Mouse (Mus musculus) hindbrain, postnatal 0 days (tissue): ENCODE data around the gene Cnppd1. TPM values are rescaled to one million over a fixed set of nuclear protein-coding genes. Genes with fewer than 3 reads are reported as not detected.
A peak's percentile ranks its signal among the peaks of the same experiment; 100 is the strongest.

Source experiments
- ATAC-seq: fragments of 200-750 bp; cut with Nextera tagmentation; 2 replicates; pipeline ENCODE4 v1.8.0; 2017; ENCODE audit warnings: mild to moderate bottlenecking, moderate TSS enrichment, moderate library complexity
- DNase-seq: peaks from one replicate; pipeline ENCODE4 v3.0.0-alpha.2; 2015; ENCODE audit warnings: low spot score
- H3K27ac ChIP-seq: fragments of 300-500 bp; sonication (generic); 2 replicates; pipeline ENCODE4 v1.5.1; 2014; ENCODE audit warnings: mild to moderate bottlenecking
- H3K27me3 ChIP-seq: fragments of 300-500 bp; sonication (generic); 2 replicates; pipeline ENCODE4 v1.6.1; 2014; ENCODE audit warnings: low read length, mixed read lengths; ENCODE audit not compliant: insufficient read depth
- H3K36me3 ChIP-seq: fragments of 300-500 bp; sonication (generic); 2 replicates; pipeline ENCODE4 v1.6.1; 2014; ENCODE audit warnings: low read length, mixed read lengths; ENCODE audit not compliant: insufficient read depth
- H3K4me1 ChIP-seq: fragments of 300-500 bp; sonication (generic); 2 replicates; pipeline ENCODE4 v1.6.1; 2014; ENCODE audit warnings: antibody characterized with exemption, low read length, mixed read lengths; ENCODE audit not compliant: insufficient read depth
- H3K4me2 ChIP-seq: fragments of 300-500 bp; sonication (generic); 2 replicates; pipeline ENCODE4 v1.6.1; 2014; ENCODE audit warnings: low read depth, mild to moderate bottlenecking, low read length, moderate library complexity, mixed read lengths
- H3K4me3 ChIP-seq: fragments of 300-500 bp; sonication (generic); 2 replicates; pipeline ENCODE4 v1.5.1; 2014; ENCODE audit warnings: low read length
- H3K9ac ChIP-seq: fragments of 300-500 bp; sonication (generic); replicated peaks from 2 replicates; pipeline ENCODE4 v1.6.1; 2014; ENCODE audit warnings: mild to moderate bottlenecking, low read length, moderate library complexity, mixed read lengths
- H3K9me3 ChIP-seq: fragments of 300-500 bp; sonication (generic); 2 replicates; pipeline ENCODE4 v1.6.1; 2016; ENCODE audit warnings: low read length, mixed read lengths
- CTCF ChIP-seq: IDR thresholded peaks from 2 replicates; pipeline ENCODE4 v1.5.1; 2016; ENCODE audit warnings: antibody characterized with exemption, control low read depth, low read depth
- WGBS: fragments of 180-500 bp; shearing (Covaris S2); extraction: QIAGEN DNeasy Blood & Tissue Kit; methylation state at CpG from one replicate; pipeline ENCODE4 v1.1.7; 2014; 5-methylcytosine and 5-hydroxymethylcytosine counted together
- polyA plus RNA-seq: library from polyadenylated mRNA; unstranded; fragments of >200 nt; fragmentation: Nextera tagmentation; extraction: Ambion mirVana; gene quantifications from 2 replicates; pipeline ENCODE4 v1.2.1, GENCODE M21; 2015
- total RNA-seq: library from RNA; depleted of rRNA; stranded (reverse); fragments of >200 nt; gene quantifications from 2 replicates; pipeline ENCODE4 v1.2.3, GENCODE M21; 2014

Cnppd1 gene
- total and polyA plus RNA-seq, 2 experiments from 2014 or later = 46.3 to 50.0 TPM

DNA sequence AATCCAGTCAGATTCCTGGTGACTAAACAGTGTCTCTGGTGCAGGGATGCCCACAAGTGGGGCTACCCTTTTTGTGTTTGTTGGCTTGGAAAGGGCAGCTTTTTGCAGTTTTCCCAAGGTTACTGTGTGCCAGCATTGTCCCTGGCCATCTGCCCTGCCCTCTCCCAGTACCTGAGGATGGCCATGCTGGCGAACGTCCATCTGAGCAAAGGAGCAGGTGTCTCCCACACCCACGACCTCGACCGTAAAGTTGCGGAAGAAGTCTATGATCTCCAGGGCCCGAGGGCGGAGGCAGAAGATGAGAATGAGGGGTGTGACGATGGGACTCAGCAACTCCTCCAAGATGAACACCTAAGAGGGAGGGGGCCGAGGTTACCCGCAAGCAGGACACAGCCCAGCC, 43.0 kb upstream of the Cnppd1 start:
- no peaks in the 10 kb centered on the region for H3K27me3 ChIP-seq
- TF ChIP-seq CTCF = no peak
- peaks cover 58% of the 10 kb centered on the region; the same call in 1 of the 2 replicates for H3K36me3 ChIP-seq
- no peak overlapping the region for H3K9ac ChIP-seq
- peaks cover 4% of the 10 kb centered on the region; the same call in 1 of the 2 replicates for H3K4me1 ChIP-seq
- 92% methylated on average over 11 of the region's 11 CpGs for WGBS
- H3K4me3 ChIP-seq = no peak overlapping the region
- no peak for DNase-seq
- H3K27ac ChIP-seq = no peak overlapping the region
- ATAC-seq = no peak
- H3K9me3 ChIP-seq = no peaks in the 10 kb centered on the region
- H3K4me2 ChIP-seq = no peak overlapping the region

DNA sequence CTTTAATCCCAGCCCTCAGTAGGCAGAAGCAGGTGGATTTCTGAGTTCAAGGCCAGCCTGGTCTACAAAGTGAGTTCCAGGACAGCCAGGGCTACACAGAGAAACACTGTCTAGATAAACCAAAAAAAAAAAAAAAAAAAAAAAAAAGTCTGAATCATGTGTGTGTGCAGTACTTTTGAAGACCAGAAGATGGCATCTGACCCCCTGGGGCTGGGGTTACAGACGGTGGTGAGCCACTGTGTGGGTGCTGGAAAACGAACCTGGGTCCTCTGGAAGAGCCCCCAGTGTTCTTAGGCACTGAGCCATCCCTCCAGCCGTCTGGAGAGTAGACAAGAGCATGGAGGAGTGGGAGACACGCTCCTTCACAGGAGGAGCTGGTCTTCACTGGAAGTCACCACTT, 39.6 kb upstream of the Cnppd1 start:
- H3K36me3 ChIP-seq = peaks cover 46% of the 10 kb centered on the region; the same call in 1 of the 2 replicates
- no peaks in the 10 kb centered on the region for H3K27me3 ChIP-seq
- 73% methylated on average over 4 of the region's 4 CpGs for WGBS
- no peak for DNase-seq
- H3K4me2 ChIP-seq = no peak overlapping the region
- H3K9ac ChIP-seq = no peak overlapping the region
- no peak for ATAC-seq
- H3K27ac ChIP-seq = no peak overlapping the region
- no peak overlapping the region for H3K4me3 ChIP-seq
- peaks cover 10% of the 10 kb centered on the region for H3K4me1 ChIP-seq
- 0 out of 2 replicates have a peak, but pooled peaks have one; percentile 37 for TF ChIP-seq CTCF
- H3K9me3 ChIP-seq = no peaks in the 10 kb centered on the region

DNA sequence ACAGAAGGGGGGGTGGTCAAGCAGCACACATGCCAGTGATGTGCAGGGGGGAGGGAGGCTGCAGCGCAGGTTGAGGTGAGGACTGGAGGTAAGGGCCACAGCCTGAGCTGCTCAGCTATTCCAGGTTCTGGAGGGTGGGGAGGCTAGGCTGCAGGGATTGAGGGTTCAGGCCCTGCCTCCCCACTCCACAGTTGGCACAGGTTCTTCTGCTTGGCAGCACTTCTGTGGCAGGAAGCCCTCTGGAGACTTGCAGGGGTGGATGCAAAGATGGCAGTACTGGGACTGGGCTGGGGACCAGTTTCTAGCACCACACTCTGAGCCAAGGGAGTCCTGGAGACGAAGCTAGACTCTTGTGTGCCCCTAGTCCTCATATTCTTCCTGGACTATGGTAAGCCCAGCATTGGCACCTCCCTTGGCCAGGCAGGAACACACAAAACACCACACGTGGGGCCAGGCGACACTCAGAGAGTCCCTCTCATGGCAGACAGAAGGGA, 38.9 kb upstream of the Cnppd1 start:
- H3K4me2 ChIP-seq = no peak overlapping the region
- no peak overlapping the region for H3K4me3 ChIP-seq
- DNase-seq = no peak
- no peaks in the 10 kb centered on the region for H3K9me3 ChIP-seq
- no peaks in the 10 kb centered on the region for H3K27me3 ChIP-seq
- peaks cover 42% of the 10 kb centered on the region; the same call in 1 of the 2 replicates for H3K36me3 ChIP-seq
- no peak for TF ChIP-seq CTCF
- H3K27ac ChIP-seq = no peak overlapping the region
- WGBS = 81% methylated on average over 4 of the region's 4 CpGs
- H3K4me1 ChIP-seq = peaks cover 10% of the 10 kb centered on the region
- no peak overlapping the region for H3K9ac ChIP-seq
- ATAC-seq = no peak

DNA sequence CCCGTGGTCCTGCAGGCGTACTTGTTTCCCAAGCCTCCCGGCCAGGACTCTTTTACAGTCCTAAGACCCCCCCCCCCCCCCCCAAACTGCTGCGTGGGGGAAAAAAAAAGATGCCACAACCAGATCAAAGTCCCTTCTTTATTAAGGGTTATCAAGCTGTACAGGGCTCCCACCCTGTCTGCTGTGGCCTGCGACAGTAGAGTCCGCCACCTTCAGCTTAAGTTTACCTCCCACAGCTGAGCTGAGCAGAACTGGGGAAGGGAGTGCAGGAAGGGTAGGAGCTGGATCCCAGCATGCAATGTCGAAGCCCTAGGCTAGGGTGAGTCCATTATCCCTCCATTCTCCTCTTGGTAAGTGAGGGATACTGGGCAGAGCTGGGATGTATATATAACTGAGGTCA, 38.2 kb upstream of the Cnppd1 start:
- no peak for TF ChIP-seq CTCF
- peaks cover 40% of the 10 kb centered on the region for H3K36me3 ChIP-seq
- peak overlapping the region; percentile 50 for H3K4me3 ChIP-seq
- no peak overlapping the region for H3K27ac ChIP-seq
- ATAC-seq = no peak
- no peak for DNase-seq
- H3K27me3 ChIP-seq = no peaks in the 10 kb centered on the region
- H3K9me3 ChIP-seq = no peaks in the 10 kb centered on the region
- H3K4me2 ChIP-seq = peak overlapping the region; percentile 93
- 40% methylated on average over 6 of the region's 7 CpGs for WGBS
- no peak overlapping the region for H3K9ac ChIP-seq
- H3K4me1 ChIP-seq = peaks cover 10% of the 10 kb centered on the region

DNA sequence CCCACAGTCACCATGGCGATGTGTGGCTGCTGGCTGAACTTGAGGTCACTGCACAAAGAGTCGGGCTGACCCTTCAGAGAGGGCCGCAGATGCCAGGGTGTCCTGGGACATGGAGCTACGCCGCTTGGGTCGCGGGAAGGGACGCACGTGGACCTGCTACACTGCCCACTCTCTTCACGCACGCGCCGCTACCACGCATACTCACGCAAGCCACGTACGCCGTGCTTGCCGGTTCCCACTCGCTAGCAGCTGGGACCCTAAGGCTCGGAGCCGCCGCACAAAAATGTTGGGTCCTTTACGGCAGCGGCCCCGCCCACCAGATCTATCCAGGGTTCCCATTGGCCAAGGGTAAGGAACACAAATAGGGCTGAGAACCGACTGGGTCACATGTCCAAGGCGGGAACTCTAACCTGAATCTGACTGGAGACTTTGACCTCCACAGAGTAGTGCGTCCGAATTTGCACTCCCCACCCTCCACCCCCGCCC, 37.6 kb upstream of the Cnppd1 start, which contains the start of gene Abcb6:
Gene Abcb6 (minus strand): TSS at position 288 of the 486 bp plus-strand sequence.
- peak; percentile 93 for ATAC-seq
- WGBS = under 1% methylated on average over 31 of the region's 31 CpGs

DNA sequence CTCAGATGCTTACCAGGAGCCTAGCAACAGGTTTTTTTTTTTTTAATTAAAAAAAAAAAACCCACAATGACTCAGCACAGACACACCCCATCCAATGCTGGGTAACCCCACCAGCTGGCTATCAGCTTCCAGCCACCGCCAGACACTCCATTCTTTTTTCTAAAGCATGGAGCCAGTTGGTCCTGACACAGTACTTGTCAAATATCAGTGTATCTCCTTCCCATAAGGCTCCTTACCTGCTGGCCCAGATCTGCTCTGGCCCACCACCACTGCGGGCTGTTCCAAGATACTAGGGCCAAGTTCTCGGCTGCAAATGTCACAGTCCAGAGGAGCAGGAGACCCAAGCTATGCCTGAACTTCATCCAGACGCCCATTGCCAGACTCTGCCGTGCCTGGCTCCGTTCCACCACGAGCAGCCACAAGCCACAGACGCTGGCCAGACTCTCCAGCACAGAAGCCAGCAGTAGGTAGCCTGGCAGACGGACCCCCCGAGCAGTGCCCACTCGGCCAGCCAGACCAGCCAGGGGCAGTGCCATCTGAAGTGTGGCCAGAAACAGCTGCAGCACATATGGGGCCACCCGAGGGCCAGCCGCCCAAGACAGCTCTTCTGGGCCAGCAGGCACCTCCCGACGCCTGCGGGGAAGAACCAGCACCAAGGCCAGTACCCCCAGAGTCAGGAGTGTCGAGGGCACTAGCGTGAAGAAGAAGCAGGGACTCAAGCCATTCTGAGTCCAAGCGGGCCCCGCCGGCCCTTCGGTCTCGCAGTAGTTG, 37.0 kb upstream of the Cnppd1 start:
- H3K27me3 ChIP-seq = no peaks in the 10 kb centered on the region
- peak overlapping the region; percentile 53 for H3K9ac ChIP-seq
- 4% methylated on average over 23 of the region's 23 CpGs for WGBS
- H3K4me1 ChIP-seq = peaks cover 10% of the 10 kb centered on the region
- H3K27ac ChIP-seq = peak overlapping the region; percentile 69
- DNase-seq = peak; percentile 80
- TF ChIP-seq CTCF = no peak
- H3K4me3 ChIP-seq = peak overlapping the region; percentile 50
- peak; percentile 69 for ATAC-seq
- peaks cover 35% of the 10 kb centered on the region for H3K36me3 ChIP-seq
- peak overlapping the region; percentile 93 for H3K4me2 ChIP-seq
- H3K9me3 ChIP-seq = no peaks in the 10 kb centered on the region

More for the DNA sequence above, 37.6 kb upstream of the Cnppd1 start, which contains the start of gene Abcb6:
- peak within 1 kb of the TSS; percentile 69 for H3K27ac ChIP-seq
- H3K4me2 ChIP-seq = peak within 1 kb of the TSS; percentile 93
- H3K4me3 ChIP-seq = peak within 1 kb of the TSS; percentile 50
- H3K9ac ChIP-seq = peak within 1 kb of the TSS; percentile 53
- peaks cover 40% of the 10 kb centered on the region for H3K36me3 ChIP-seq
- H3K4me1 ChIP-seq = peaks cover 10% of the 10 kb centered on the region
- H3K9me3 ChIP-seq = no peaks in the 10 kb centered on the region
- no peaks in the 10 kb centered on the region for H3K27me3 ChIP-seq
- DNase-seq = peak; percentile 96
- TF ChIP-seq CTCF = no peak
